Mouse (Mus musculus) midbrain, embryonic 13.5 days (tissue): ENCODE data around the gene Dnaja3. TPM values are rescaled to one million over a fixed set of nuclear protein-coding genes. Genes with fewer than 3 reads are reported as not detected.

Source experiments
- ATAC-seq: fragments of 200-750 bp; cut with Nextera tagmentation; 2 replicates; pipeline ENCODE4 v1.8.0; 2017; ENCODE audit warnings: mild to moderate bottlenecking, moderate TSS enrichment, moderate library complexity
- H3K27ac ChIP-seq: fragments of 300-500 bp; sonication (generic); 2 replicates; pipeline ENCODE4 v1.5.1; 2015; ENCODE audit warnings: inconsistent platforms, mild to moderate bottlenecking, moderate library complexity
- H3K27me3 ChIP-seq: fragments of 300-500 bp; sonication (generic); 2 replicates; pipeline ENCODE4 v1.6.1; 2015; ENCODE audit warnings: mild to moderate bottlenecking, inconsistent platforms
- H3K36me3 ChIP-seq: fragments of 300-500 bp; sonication (generic); 2 replicates; pipeline ENCODE4 v1.6.1; 2015; ENCODE audit warnings: mild to moderate bottlenecking, inconsistent platforms
- H3K4me1 ChIP-seq: fragments of 300-500 bp; sonication (generic); replicated peaks from 2 replicates; pipeline ENCODE4 v1.6.1; 2015; ENCODE audit warnings: inconsistent platforms
- H3K4me2 ChIP-seq: fragments of 300-500 bp; sonication (generic); replicated peaks from 2 replicates; pipeline ENCODE4 v1.6.1; 2015; ENCODE audit warnings: moderate library complexity, mild to moderate bottlenecking, inconsistent platforms
- H3K4me3 ChIP-seq: fragments of 300-500 bp; sonication (generic); replicated peaks from 2 replicates; pipeline ENCODE4 v1.5.1; 2015; ENCODE audit warnings: mild to moderate bottlenecking, inconsistent platforms
- H3K9ac ChIP-seq: fragments of 300-500 bp; sonication (generic); replicated peaks from 2 replicates; pipeline ENCODE4 v1.6.1; 2015; ENCODE audit warnings: mild to moderate bottlenecking, inconsistent platforms
- H3K9me3 ChIP-seq: fragments of 300-500 bp; sonication (generic); 2 replicates; pipeline ENCODE4 v1.6.1; 2016; ENCODE audit warnings: mild to moderate bottlenecking, inconsistent platforms
- WGBS: fragments of 180-500 bp; shearing (Covaris S2); methylation state at CpG from one replicate; pipeline ENCODE4 v1.1.7; 2015; 5-methylcytosine and 5-hydroxymethylcytosine counted together
- polyA plus RNA-seq: library from polyadenylated mRNA; unstranded; fragments of >200 nt; fragmentation: Nextera tagmentation; extraction: Ambion mirVana; gene quantifications from 2 replicates; pipeline ENCODE4 v1.2.1, GENCODE M21; 2015

The Dnaja3 gene
- polyA plus RNA-seq, 1 experiment from 2014 or later, result 54.3 TPM

- ATAC-seq, result no peak
- H3K36me3 ChIP-seq, result peaks cover 72% of the 10 kb centered on the region
- 92% methylated on average over 5 of the region's 5 CpGs for WGBS
Observed at GRCm38 (mm10) chr16:4611193-4611592, 28.6 kb upstream of the Dnaja3 start.

GRCm38 (mm10) chr16:4611676-4612075 is 28.1 kb upstream of the Dnaja3 start:
- Histone ChIP-seq H3K4me1 (peaks cover 11% of the 10 kb centered on the region), H3K9me3 (no peaks in the 10 kb centered on the region), H3K27me3 (no peaks in the 10 kb centered on the region), H3K27ac (no peak overlapping the region), H3K36me3 (peaks cover 76% of the 10 kb centered on the region), H3K4me3 (no peak overlapping the region), H3K9ac (no peak overlapping the region), H3K4me2 (no peak overlapping the region)
- ATAC-seq, result no peak
- WGBS, result 93% methylated on average over 7 of the region's 7 CpGs

More at GRCm38 (mm10) chr16:4611193-4611592, 28.6 kb upstream of the Dnaja3 start:
- no peaks in the 10 kb centered on the region for H3K27me3 ChIP-seq
- no peak overlapping the region for H3K9ac ChIP-seq
- peaks cover 16% of the 10 kb centered on the region for H3K4me1 ChIP-seq
- H3K9me3 ChIP-seq, result no peaks in the 10 kb centered on the region
- no peak overlapping the region for H3K4me3 ChIP-seq
- H3K4me2 ChIP-seq, result no peak overlapping the region
- H3K27ac ChIP-seq, result no peak overlapping the region

GRCm38 (mm10) chr16:4613736-4614135 is 26.1 kb upstream of the Dnaja3 start:
- H3K27me3 ChIP-seq, result no peaks in the 10 kb centered on the region
- H3K36me3 ChIP-seq, result peaks cover 92% of the 10 kb centered on the region

GRCm38 (mm10) chr16:4614639-4615038 is 25.1 kb upstream of the Dnaja3 start:
- Histone ChIP-seq H3K4me3 (no peak overlapping the region), H3K36me3 (peaks cover 92% of the 10 kb centered on the region), H3K9ac (no peak overlapping the region), H3K4me1 (no peaks in the 10 kb centered on the region), H3K9me3 (no peaks in the 10 kb centered on the region), H3K4me2 (no peak overlapping the region), H3K27me3 (no peaks in the 10 kb centered on the region), H3K27ac (no peak overlapping the region)
- 96% methylated on average over 3 of the region's 3 CpGs for WGBS
- ATAC-seq, result no peak

More at GRCm38 (mm10) chr16:4613736-4614135, 26.1 kb upstream of the Dnaja3 start:
- H3K4me3 ChIP-seq, result no peak overlapping the region
- peak; percentile 18; the same call in 1 of the 2 replicates for ATAC-seq
- H3K27ac ChIP-seq, result no peak overlapping the region
- 97% methylated on average over 9 of the region's 9 CpGs for WGBS
- no peak overlapping the region for H3K9ac ChIP-seq
- no peaks in the 10 kb centered on the region for H3K9me3 ChIP-seq
- H3K4me2 ChIP-seq, result no peak overlapping the region
- no peaks in the 10 kb centered on the region for H3K4me1 ChIP-seq

GRCm38 (mm10) chr16:4615297-4615696 is 24.5 kb upstream of the Dnaja3 start:
- Histone ChIP-seq H3K27ac (no peak overlapping the region), H3K4me2 (no peak overlapping the region), H3K36me3 (peaks cover 85% of the 10 kb centered on the region), H3K9me3 (no peaks in the 10 kb centered on the region), H3K4me1 (no peaks in the 10 kb centered on the region), H3K4me3 (no peak overlapping the region), H3K9ac (no peak overlapping the region), H3K27me3 (no peaks in the 10 kb centered on the region)
- WGBS, result 92% methylated on average over 1 of the region's 1 CpGs
- ATAC-seq, result no peak

GRCm38 (mm10) chr16:4616829-4617228 is 23.0 kb upstream of the Dnaja3 start:
- 86% methylated on average over 4 of the region's 4 CpGs for WGBS
- no peaks in the 10 kb centered on the region for H3K4me1 ChIP-seq
- H3K9me3 ChIP-seq, result no peaks in the 10 kb centered on the region

GRCm38 (mm10) chr16:4624074-4624473 is 15.7 kb upstream of the Dnaja3 start:
- peaks cover 23% of the 10 kb centered on the region for H3K36me3 ChIP-seq
- peak overlapping the region; percentile 85 for H3K27ac ChIP-seq
- H3K4me2 ChIP-seq, result peak overlapping the region; percentile 62
- no peaks in the 10 kb centered on the region for H3K27me3 ChIP-seq
- H3K4me1 ChIP-seq, result peaks cover 26% of the 10 kb centered on the region
- peak overlapping the region; percentile 84 for H3K9ac ChIP-seq
- peak; percentile 34; the same call in 1 of the 2 replicates for ATAC-seq
- WGBS, result 16% methylated on average over 9 of the region's 9 CpGs
- H3K9me3 ChIP-seq, result no peaks in the 10 kb centered on the region
- H3K4me3 ChIP-seq, result peak overlapping the region; percentile 72

More at GRCm38 (mm10) chr16:4616829-4617228, 23.0 kb upstream of the Dnaja3 start:
- H3K27ac ChIP-seq, result no peak overlapping the region
- no peak for ATAC-seq
- no peak overlapping the region for H3K9ac ChIP-seq
- no peak overlapping the region for H3K4me3 ChIP-seq
- H3K36me3 ChIP-seq, result peaks cover 71% of the 10 kb centered on the region
- no peak overlapping the region for H3K4me2 ChIP-seq
- no peaks in the 10 kb centered on the region for H3K27me3 ChIP-seq

- WGBS, result under 1% methylated on average over 56 of the region's 56 CpGs
- H3K4me3 ChIP-seq, result peak within 1 kb of the TSS; percentile 72
- H3K27ac ChIP-seq, result peak within 1 kb of the TSS; percentile 85
- peak; percentile 87 for ATAC-seq
- H3K9me3 ChIP-seq, result no peaks in the 10 kb centered on the region
- H3K9ac ChIP-seq, result peak within 1 kb of the TSS; percentile 84
- peaks cover 25% of the 10 kb centered on the region; the same call in 1 of the 2 replicates for H3K36me3 ChIP-seq
- no peaks in the 10 kb centered on the region for H3K27me3 ChIP-seq
- peaks cover 26% of the 10 kb centered on the region for H3K4me1 ChIP-seq
- H3K4me2 ChIP-seq, result peak within 1 kb of the TSS; percentile 62
Observed at GRCm38 (mm10) chr16:4624481-4625110, 15.2 kb upstream of the Dnaja3 start, which contains the start of gene Pam16. TSS of gene Pam16 (minus strand) at chr16:4624988.

- Histone ChIP-seq H3K9ac (no peak overlapping the region), H3K4me3 (no peak overlapping the region), H3K9me3 (no peaks in the 10 kb centered on the region), H3K4me2 (no peak overlapping the region), H3K27me3 (no peaks in the 10 kb centered on the region), H3K4me1 (peaks cover 26% of the 10 kb centered on the region), H3K36me3 (peaks cover 33% of the 10 kb centered on the region; the same call in 1 of the 2 replicates), H3K27ac (no peak overlapping the region)
- 92% methylated on average over 6 of the region's 6 CpGs for WGBS
- ATAC-seq, result no peak
Observed at GRCm38 (mm10) chr16:4627105-4627504, 12.7 kb upstream of the Dnaja3 start.

GRCm38 (mm10) chr16:4628898-4629419 is 10.8 kb upstream of the Dnaja3 start:
- H3K4me2 ChIP-seq, result no peak overlapping the region
- H3K4me1 ChIP-seq, result peaks cover 9% of the 10 kb centered on the region
- no peak for ATAC-seq
- H3K9ac ChIP-seq, result no peak overlapping the region
- peaks cover 46% of the 10 kb centered on the region for H3K36me3 ChIP-seq
- 95% methylated on average over 9 of the region's 9 CpGs for WGBS
- H3K9me3 ChIP-seq, result no peaks in the 10 kb centered on the region
- no peak overlapping the region for H3K4me3 ChIP-seq
- no peak overlapping the region for H3K27ac ChIP-seq
- H3K27me3 ChIP-seq, result no peaks in the 10 kb centered on the region

GRCm38 (mm10) chr16:4629950-4630349 is 9.8 kb upstream of the Dnaja3 start:
- Histone ChIP-seq H3K9ac (no peak overlapping the region), H3K9me3 (no peaks in the 10 kb centered on the region), H3K36me3 (peaks cover 49% of the 10 kb centered on the region), H3K27ac (no peak overlapping the region), H3K4me1 (peaks cover 5% of the 10 kb centered on the region; the same call in 1 of the 2 replicates), H3K4me3 (no peak overlapping the region), H3K27me3 (no peaks in the 10 kb centered on the region), H3K4me2 (no peak overlapping the region)
- 22% methylated on average over 6 of the region's 6 CpGs for WGBS
- peak; percentile 28; the same call in 1 of the 2 replicates for ATAC-seq

GRCm38 (mm10) chr16:4632050-4632449 is 7.7 kb upstream of the Dnaja3 start:
- no peaks in the 10 kb centered on the region for H3K9me3 ChIP-seq
- H3K36me3 ChIP-seq, result peaks cover 45% of the 10 kb centered on the region
- H3K4me2 ChIP-seq, result no peak overlapping the region
- H3K27ac ChIP-seq, result no peak overlapping the region
- no peaks in the 10 kb centered on the region for H3K4me1 ChIP-seq
- WGBS, result 48% methylated on average over 7 of the region's 7 CpGs
- no peak overlapping the region for H3K4me3 ChIP-seq
- ATAC-seq, result peak; percentile 35; the same call in 1 of the 2 replicates
- H3K27me3 ChIP-seq, result no peaks in the 10 kb centered on the region
- H3K9ac ChIP-seq, result no peak overlapping the region
